Mouse (Mus musculus): ENCODE data around the gene Prkg1. TPM values are rescaled to one million over a fixed set of nuclear protein-coding genes. Genes with fewer than 3 reads are reported as not detected.

Prkg1 gene
- polyA plus RNA-seq, 2 experiments, result 7.1 to 9.6 TPM

DNA sequence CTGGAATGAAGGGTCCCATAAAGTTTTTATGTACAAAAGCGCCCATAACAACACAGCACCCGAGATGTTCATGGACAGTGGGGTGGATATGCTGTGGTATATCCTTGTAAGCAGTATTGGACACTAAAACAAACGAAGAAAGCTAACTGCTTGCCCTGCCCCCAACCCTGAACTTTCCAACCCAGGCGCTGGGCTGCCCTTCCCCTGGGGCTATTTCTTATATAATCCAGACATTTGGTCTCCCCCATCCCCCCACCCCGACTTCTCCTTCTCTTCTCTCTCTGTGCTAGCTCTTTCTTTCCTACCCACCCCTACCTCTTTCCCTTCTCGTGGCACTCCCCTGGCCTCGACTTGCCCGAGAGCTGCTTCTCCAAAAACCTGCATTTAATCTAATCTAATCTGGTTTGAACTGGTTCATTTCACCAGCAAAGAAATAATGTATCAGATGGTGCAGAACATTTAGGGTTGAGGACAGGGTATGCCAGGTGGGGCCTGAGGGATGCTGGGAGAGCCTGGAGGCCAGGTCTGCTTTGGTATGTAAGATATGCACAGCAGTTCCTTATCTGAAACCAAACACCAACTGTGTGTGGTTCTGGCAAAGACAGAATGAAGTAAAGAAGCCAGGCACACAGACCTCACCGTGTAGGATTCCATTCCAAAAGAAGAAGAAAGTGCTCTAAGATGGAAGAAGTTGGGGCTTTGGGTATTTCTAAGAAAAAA lies 657.8 kb downstream of the Prkg1 start:
- no peak for ATAC-seq (ENCODE audit: low FRiP score, low read depth)
- H3K27ac ChIP-seq (replicated peaks; ENCODE audit: low read depth, low read length), result no peak overlapping the region
- no peak overlapping the region for H3K4me2 ChIP-seq (replicated peaks; ENCODE audit: low read depth, low read length, severe bottlenecking)
- H3K9me3 ChIP-seq (ENCODE audit: control insufficient read depth, low read length), result no peaks in the 10 kb centered on the region
- no peak overlapping the region for H3K9ac ChIP-seq (ENCODE audit: low read depth, low read length, severe bottlenecking)
- H3K36me3 ChIP-seq (ENCODE audit: control insufficient read depth, insufficient read depth, low read length), result no peaks in the 10 kb centered on the region
- H3K27me3 ChIP-seq (ENCODE audit: control insufficient read depth, insufficient read depth, low read length), result no peaks in the 10 kb centered on the region
- no peak for DNase-seq (ENCODE audit: low spot score)
- 17% methylated on average over 9 of the region's 9 CpGs for WGBS
- H3K4me1 ChIP-seq (ENCODE audit: control insufficient read depth, insufficient read depth, low read length), result no peaks in the 10 kb centered on the region
- H3K4me3 ChIP-seq (replicated peaks; ENCODE audit: low read length), result no peak overlapping the region
- no peak for TF ChIP-seq POLR2A (IDR thresholded peaks at IDR 0.05; ENCODE audit: borderline replicate concordance, extremely low read depth, insufficient read depth, insufficient read length)

DNA sequence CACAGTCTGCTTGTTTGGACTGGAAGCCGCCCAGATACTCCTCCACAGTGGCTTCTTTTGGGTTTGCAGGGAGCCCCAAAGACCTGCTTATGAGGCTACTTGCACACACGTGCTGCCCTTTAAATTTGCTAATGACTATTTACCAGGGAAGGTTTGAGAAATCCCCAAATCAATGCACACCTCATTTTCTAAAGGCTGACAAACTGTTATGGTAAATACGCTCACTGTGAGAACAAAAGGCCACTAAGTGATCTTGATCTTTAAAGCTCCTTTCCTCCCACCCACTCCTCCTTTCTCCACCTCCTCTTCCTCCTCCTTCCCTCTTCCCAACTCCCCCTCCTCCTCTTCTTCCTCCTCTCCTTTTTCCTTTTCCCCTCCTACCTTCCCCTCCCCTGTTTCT lies 658.8 kb downstream of the Prkg1 start:
- ATAC-seq (ENCODE audit: low FRiP score, low read depth) (no peak), DNase-seq (ENCODE audit: low spot score) (no peak)
- Histone ChIP-seq H3K27me3 (ENCODE audit: control insufficient read depth, insufficient read depth, low read length) (no peaks in the 10 kb centered on the region), H3K4me2 (replicated peaks; ENCODE audit: low read depth, low read length, severe bottlenecking) (no peak overlapping the region), H3K4me1 (ENCODE audit: control insufficient read depth, insufficient read depth, low read length) (no peaks in the 10 kb centered on the region), H3K36me3 (ENCODE audit: control insufficient read depth, insufficient read depth, low read length) (no peaks in the 10 kb centered on the region), H3K9me3 (ENCODE audit: control insufficient read depth, low read length) (no peaks in the 10 kb centered on the region), H3K4me3 (replicated peaks; ENCODE audit: low read length) (no peak overlapping the region), H3K9ac (ENCODE audit: low read depth, low read length, severe bottlenecking) (no peak overlapping the region), H3K27ac (replicated peaks; ENCODE audit: low read depth, low read length) (no peak overlapping the region)
- no peak for TF ChIP-seq POLR2A (IDR thresholded peaks at IDR 0.05; ENCODE audit: borderline replicate concordance, extremely low read depth, insufficient read depth, insufficient read length)
- 44% methylated on average over 3 of the region's 3 CpGs for WGBS

GRCm38 (mm10) chr19:31104764-31105163 lies 660.1 kb downstream of the Prkg1 start:
- no peak for ATAC-seq (ENCODE audit: low FRiP score, low read depth)
- H3K36me3 ChIP-seq (ENCODE audit: control insufficient read depth, insufficient read depth, low read length), result no peaks in the 10 kb centered on the region
- no peak overlapping the region for H3K27ac ChIP-seq (replicated peaks; ENCODE audit: low read depth, low read length)
- TF ChIP-seq POLR2A (IDR thresholded peaks at IDR 0.05; ENCODE audit: borderline replicate concordance, extremely low read depth, insufficient read depth, insufficient read length), result no peak
- H3K9ac ChIP-seq (ENCODE audit: low read depth, low read length, severe bottlenecking), result no peak overlapping the region
- no peaks in the 10 kb centered on the region for H3K9me3 ChIP-seq (ENCODE audit: control insufficient read depth, low read length)
- H3K4me2 ChIP-seq (replicated peaks; ENCODE audit: low read depth, low read length, severe bottlenecking), result no peak overlapping the region
- no peaks in the 10 kb centered on the region for H3K27me3 ChIP-seq (ENCODE audit: control insufficient read depth, insufficient read depth, low read length)
- H3K4me1 ChIP-seq (ENCODE audit: control insufficient read depth, insufficient read depth, low read length), result no peaks in the 10 kb centered on the region
- WGBS, result 73% methylated on average over 6 of the region's 6 CpGs
- no peak overlapping the region for H3K4me3 ChIP-seq (replicated peaks; ENCODE audit: low read length)
- DNase-seq (ENCODE audit: low spot score), result no peak

- no peak overlapping the region for H3K4me3 ChIP-seq (replicated peaks; ENCODE audit: low read length)
- H3K4me2 ChIP-seq (replicated peaks; ENCODE audit: low read depth, low read length, severe bottlenecking), result no peak overlapping the region
- H3K27me3 ChIP-seq (ENCODE audit: control insufficient read depth, insufficient read depth, low read length), result no peaks in the 10 kb centered on the region
- H3K4me1 ChIP-seq (ENCODE audit: control insufficient read depth, insufficient read depth, low read length), result no peaks in the 10 kb centered on the region; the same call in 1 of the 2 replicates
- ATAC-seq (ENCODE audit: low FRiP score, low read depth) (no peak), DNase-seq (ENCODE audit: low spot score) (no peak)
- H3K9me3 ChIP-seq (ENCODE audit: control insufficient read depth, low read length), result no peaks in the 10 kb centered on the region
- H3K9ac ChIP-seq (ENCODE audit: low read depth, low read length, severe bottlenecking), result no peak overlapping the region
- TF ChIP-seq POLR2A (IDR thresholded peaks at IDR 0.05; ENCODE audit: borderline replicate concordance, extremely low read depth, insufficient read depth, insufficient read length), result no peak
- H3K36me3 ChIP-seq (ENCODE audit: control insufficient read depth, insufficient read depth, low read length), result no peaks in the 10 kb centered on the region
- no peak overlapping the region for H3K27ac ChIP-seq (replicated peaks; ENCODE audit: low read depth, low read length)
- WGBS, result 86% methylated on average over 3 of the region's 3 CpGs
These were observed 665.5 kb downstream of the Prkg1 start for GRCm38 (mm10) chr19:31099369-31099768.

GRCm38 (mm10) chr19:31097857-31098256 lies 667.0 kb downstream of the Prkg1 start:
- no peak overlapping the region for H3K4me3 ChIP-seq (replicated peaks; ENCODE audit: low read length)
- ATAC-seq (ENCODE audit: low FRiP score, low read depth) (no peak), DNase-seq (ENCODE audit: low spot score) (no peak)
- no peaks in the 10 kb centered on the region for H3K36me3 ChIP-seq (ENCODE audit: control insufficient read depth, insufficient read depth, low read length)
- no peaks in the 10 kb centered on the region; the same call in 1 of the 2 replicates for H3K4me1 ChIP-seq (ENCODE audit: control insufficient read depth, insufficient read depth, low read length)
- no peak overlapping the region for H3K27ac ChIP-seq (replicated peaks; ENCODE audit: low read depth, low read length)
- 47% methylated on average over 3 of the region's 3 CpGs for WGBS
- no peak overlapping the region for H3K9ac ChIP-seq (ENCODE audit: low read depth, low read length, severe bottlenecking)
- H3K4me2 ChIP-seq (replicated peaks; ENCODE audit: low read depth, low read length, severe bottlenecking), result no peak overlapping the region
- TF ChIP-seq POLR2A (IDR thresholded peaks at IDR 0.05; ENCODE audit: borderline replicate concordance, extremely low read depth, insufficient read depth, insufficient read length), result no peak
- no peaks in the 10 kb centered on the region for H3K9me3 ChIP-seq (ENCODE audit: control insufficient read depth, low read length)
- H3K27me3 ChIP-seq (ENCODE audit: control insufficient read depth, insufficient read depth, low read length), result no peaks in the 10 kb centered on the region
